Mouse (Mus musculus) heart, adult 2 months (tissue): Measurements from ENCODE around the gene Tjp3. TPM values are rescaled to one million over a fixed set of nuclear protein-coding genes. Genes with fewer than 3 reads are reported as not detected.

ENCODE experiments used
- DNase-seq, 2 experiments: peaks; one replicate each; pipeline ENCODE4 v3.0.0; 2021
- H3K27ac ChIP-seq: fragments of 200-600 bp; 2 replicates; pipeline ENCODE4 v1.8.1; 2022
- H3K27me3 ChIP-seq: fragments of 200-500 bp; 2 replicates; pipeline ENCODE4 v1.6.1; 2012; ENCODE audit warnings: mild to moderate bottlenecking, low read length, inconsistent platforms, mixed read lengths; ENCODE audit not compliant: control insufficient read depth, insufficient read depth
- H3K36me3 ChIP-seq: fragments of 200-500 bp; 2 replicates; pipeline ENCODE4 v1.6.1; 2012; ENCODE audit warnings: low read length, inconsistent platforms; ENCODE audit not compliant: control insufficient read depth, insufficient read depth
- H3K4me1 ChIP-seq: fragments of 200-500 bp; 2 replicates; pipeline ENCODE4 v1.6.1; 2011; ENCODE audit warnings: low read length; ENCODE audit not compliant: control insufficient read depth, insufficient read depth
- H3K4me3 ChIP-seq: fragments of 200-600 bp; 2 replicates; pipeline ENCODE4 v1.8.1; 2022
- H3K79me2 ChIP-seq: fragments of 200-500 bp; replicated peaks from 2 replicates; pipeline ENCODE4 v1.6.1; 2012; ENCODE audit warnings: mild to moderate bottlenecking, inconsistent platforms, low read length, moderate library complexity, mixed read lengths; ENCODE audit not compliant: control insufficient read depth, insufficient read depth
- H3K9ac ChIP-seq: fragments of 200-500 bp; 2 replicates; pipeline ENCODE4 v1.6.1; 2012; ENCODE audit warnings: low read depth, mild to moderate bottlenecking, control low read depth, inconsistent platforms, low read length, mixed read lengths
- CTCF ChIP-seq: fragments of 200-600 bp; IDR thresholded peaks from 2 replicates; pipeline ENCODE4 v1.8.1; 2022; ENCODE audit warnings: antibody characterized with exemption, mild to moderate bottlenecking, moderate library complexity
- EP300 ChIP-seq: fragments of 200-500 bp; IDR thresholded peaks from 2 replicates; pipeline ENCODE4 v1.6.1; 2011; ENCODE audit warnings: low read depth, low read length, control low read depth; ENCODE audit not compliant: insufficient read depth
- POLR2A ChIP-seq: fragments of 200-500 bp; IDR thresholded peaks from 2 replicates; pipeline ENCODE4 v1.6.1; 2011; ENCODE audit warnings: mild to moderate bottlenecking, low read depth, low read length, control low read depth; ENCODE audit not compliant: insufficient read depth
- WGBS: fragments of 180-500 bp; shearing (Covaris S2); methylation state at CpG from one replicate; pipeline ENCODE4 v1.1.7; 2018; 5-methylcytosine and 5-hydroxymethylcytosine counted together
- intact Hi-C: fragments of 180-260 bp; cut with DNase I; formaldehyde crosslinking; loops from one replicate; pipeline ENCODE4 v1.15.1; 2025
- polyA plus RNA-seq: library from polyadenylated mRNA; depleted of rRNA; stranded (reverse); fragments of >200 nt; gene quantifications from 2 replicates; pipeline ENCODE4 v1.2.3, GENCODE M21; 2012
- total RNA-seq, 2 experiments: library from RNA; stranded (reverse); gene quantifications; 2 replicates each; pipeline ENCODE4 v1.2.3; 2021

Gene Tjp3
- total and polyA plus RNA-seq, 3 experiments, result 0.78 TPM; not detected in 2

DNA sequence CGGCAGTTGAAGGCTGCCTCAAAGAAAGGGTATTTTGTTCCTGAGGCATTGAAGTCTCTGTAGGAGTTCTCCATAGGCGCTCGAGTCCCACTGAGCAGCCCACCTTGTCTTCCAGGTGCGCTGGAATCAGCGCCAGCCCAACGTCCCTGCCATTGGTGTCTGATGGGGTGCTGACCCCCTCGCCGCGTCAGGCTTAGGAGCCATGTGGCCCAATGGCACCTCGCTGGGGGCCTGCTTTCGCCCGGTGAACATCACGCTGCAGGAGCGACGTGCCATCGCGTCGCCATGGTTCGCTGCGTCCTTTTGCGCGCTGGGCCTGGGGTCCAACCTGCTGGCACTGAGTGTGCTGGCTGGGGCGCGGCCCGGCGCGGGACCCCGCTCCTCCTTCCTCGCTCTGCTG lies 40.9 kb upstream of the Tjp3 start:
- TF ChIP-seq POLR2A, result no peak
- TF ChIP-seq CTCF, result no peak
- TF ChIP-seq EP300, result no peak
- Histone ChIP-seq H3K4me1 (peaks cover 26% of the 10 kb centered on the region), H3K79me2 (no peaks in the 10 kb centered on the region), H3K4me3 (no peak overlapping the region), H3K27me3 (no peaks in the 10 kb centered on the region), H3K36me3 (no peaks in the 10 kb centered on the region), H3K9ac (0 out of 2 replicates have a peak overlapping the region, but pooled peaks have one; percentile 33), H3K27ac (no peak overlapping the region)
- no peak for DNase-seq
- intact Hi-C loops, result no loop called here
- 64% methylated on average over 29 of the region's 29 CpGs for WGBS

DNA sequence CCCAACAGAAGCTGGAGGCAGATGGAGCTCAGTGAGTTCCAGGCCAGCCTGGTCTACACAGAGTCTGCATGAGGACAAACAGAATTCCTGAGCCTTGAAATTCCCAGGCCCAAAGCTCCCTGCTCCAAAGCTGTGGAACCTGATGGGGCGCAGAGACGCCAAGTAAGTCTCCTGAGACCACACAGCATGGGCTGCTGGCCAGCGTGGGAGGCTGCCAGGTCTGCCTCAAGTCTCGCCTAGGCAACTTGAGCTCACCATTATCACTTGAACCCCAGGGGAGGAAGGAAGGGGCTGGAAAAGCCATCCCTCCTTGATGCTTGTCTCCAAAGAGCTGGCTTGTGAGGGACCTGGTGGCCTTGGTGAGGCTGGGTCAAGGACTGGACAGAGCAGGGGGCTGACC lies 38.6 kb upstream of the Tjp3 start:
- no peaks in the 10 kb centered on the region for H3K36me3 ChIP-seq
- H3K79me2 ChIP-seq, result no peaks in the 10 kb centered on the region
- peaks cover 33% of the 10 kb centered on the region for H3K4me1 ChIP-seq
- DNase-seq, result peak; percentile 81 to 85
- peak overlapping the region; percentile 13 for H3K9ac ChIP-seq
- peak overlapping the region; percentile 86 for H3K27ac ChIP-seq
- 0 out of 2 replicates have a peak, but pooled peaks have one; percentile 22 for TF ChIP-seq POLR2A
- no peak for TF ChIP-seq CTCF
- peak; percentile 66; the same call in 1 of the 2 replicates for TF ChIP-seq EP300
- H3K4me3 ChIP-seq, result no peak overlapping the region
- 30% methylated on average over 4 of the region's 4 CpGs for WGBS
- H3K27me3 ChIP-seq, result no peaks in the 10 kb centered on the region
- intact Hi-C loops, result no loop called here

DNA sequence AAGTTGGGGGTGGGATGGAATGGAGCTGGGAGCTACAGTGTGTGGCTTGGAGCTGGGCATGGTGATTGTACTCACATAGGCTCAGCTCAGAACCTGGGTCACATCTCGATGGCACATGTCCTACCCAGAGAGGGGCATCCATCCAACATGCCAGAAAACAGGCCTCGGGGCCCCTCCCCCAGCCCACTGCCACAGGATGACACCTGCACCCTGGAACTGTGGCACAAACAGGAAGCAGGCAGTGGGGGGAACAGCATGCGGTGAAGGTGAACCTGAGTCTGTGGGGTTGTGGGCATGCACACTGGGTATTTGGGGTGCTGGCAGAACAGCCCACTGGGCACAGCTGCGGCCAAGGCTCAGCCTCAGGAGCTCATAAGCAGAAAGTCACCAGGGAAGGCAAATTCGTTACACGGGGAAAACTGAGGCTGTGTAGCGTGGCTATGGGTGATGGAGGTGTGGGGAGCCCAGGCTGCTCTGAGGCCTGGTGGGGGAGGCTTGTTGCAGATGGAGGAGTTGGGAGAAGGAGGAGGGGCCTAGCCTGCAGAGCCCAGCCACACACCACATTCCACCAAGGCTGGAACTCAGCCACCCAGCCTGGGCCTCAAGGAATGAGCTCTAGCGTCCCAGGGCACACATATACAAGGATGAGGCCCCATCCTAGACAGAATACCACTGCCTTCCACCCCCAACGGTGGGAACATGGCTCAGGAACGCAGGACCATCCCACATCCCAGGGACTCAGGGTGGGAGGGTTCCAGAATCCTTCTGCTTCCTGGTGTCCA lies 38.0 kb upstream of the Tjp3 start:
- peaks cover 33% of the 10 kb centered on the region for H3K4me1 ChIP-seq
- peak in 1 of 2 experiments; percentile 55 for DNase-seq
- H3K9ac ChIP-seq, result peak overlapping the region; percentile 52
- no peaks in the 10 kb centered on the region for H3K79me2 ChIP-seq
- H3K4me3 ChIP-seq, result peak overlapping the region; percentile 27; the same call in 1 of the 2 replicates
- peak overlapping the region; percentile 86 for H3K27ac ChIP-seq
- TF ChIP-seq CTCF (no peak), EP300 (no peak), POLR2A (no peak)
- intact Hi-C loops, result no loop called here
- WGBS, result 28% methylated on average over 10 of the region's 10 CpGs
- no peaks in the 10 kb centered on the region for H3K36me3 ChIP-seq
- H3K27me3 ChIP-seq, result no peaks in the 10 kb centered on the region

DNA sequence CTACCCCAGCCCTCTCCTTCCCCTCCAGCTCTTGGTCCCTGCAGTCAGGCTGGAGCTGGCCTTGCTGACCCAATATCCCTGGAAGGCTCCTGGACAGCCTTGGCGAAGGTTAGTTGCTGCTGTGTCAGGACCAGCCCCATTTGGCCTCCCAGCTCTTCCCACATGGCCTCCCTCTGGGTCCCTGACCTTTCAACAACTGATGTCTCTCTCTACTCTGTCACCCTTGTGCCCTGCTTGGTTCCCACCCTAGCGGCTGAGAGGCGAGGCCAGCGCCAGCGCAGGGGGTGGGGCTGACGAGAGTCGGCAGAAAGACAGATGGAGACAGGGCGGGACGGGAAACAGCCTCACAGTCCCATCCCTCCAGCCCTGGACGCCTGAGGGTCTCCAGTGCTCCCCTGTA lies 37.0 kb upstream of the Tjp3 start, which contains the start of gene Tbxa2r:
Gene Tbxa2r (plus strand): TSS at position 346 of the 400 bp plus-strand sequence.
- intact Hi-C loops, result no loop called here
- TF ChIP-seq EP300 (no peak), CTCF (peak; percentile 41), POLR2A (no peak)
- H3K4me3 ChIP-seq, result peak within 1 kb of the TSS; percentile 27
- H3K9ac ChIP-seq, result peak within 1 kb of the TSS; percentile 52
- no peaks in the 10 kb centered on the region for H3K79me2 ChIP-seq
- WGBS, result 22% methylated on average over 10 of the region's 10 CpGs
- H3K27ac ChIP-seq, result peak within 1 kb of the TSS; percentile 86
- peak; percentile 74 to 81 for DNase-seq
- H3K4me1 ChIP-seq, result peaks cover 33% of the 10 kb centered on the region
- H3K36me3 ChIP-seq, result no peaks in the 10 kb centered on the region
- H3K27me3 ChIP-seq, result no peaks in the 10 kb centered on the region

DNA sequence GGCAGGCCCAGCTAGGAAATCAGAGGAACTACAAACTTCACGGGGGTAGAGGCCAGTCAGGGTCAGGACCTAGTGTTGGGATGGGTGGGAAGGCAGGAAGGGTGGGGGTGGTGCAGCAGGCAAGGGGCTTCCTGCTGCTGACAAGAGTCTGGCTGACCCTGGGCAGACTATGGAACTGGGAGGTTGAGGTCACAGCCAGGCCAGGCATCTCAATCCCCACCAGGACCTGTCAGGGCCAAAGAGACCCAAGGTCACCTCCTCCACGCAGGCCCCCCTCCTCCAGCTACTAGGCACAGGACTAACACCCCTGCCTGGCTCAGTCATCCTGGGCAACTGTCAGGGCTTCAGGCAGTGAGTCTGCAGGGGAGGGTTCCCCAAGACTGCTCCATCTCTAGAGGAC lies 36.6 kb upstream of the Tjp3 start:
- peak in 1 of 2 experiments; percentile 61 for DNase-seq
- 12% methylated on average over 2 of the region's 2 CpGs for WGBS
- no peaks in the 10 kb centered on the region for H3K79me2 ChIP-seq
- TF ChIP-seq EP300, result no peak
- TF ChIP-seq CTCF, result no peak
- no peak for TF ChIP-seq POLR2A
- no peaks in the 10 kb centered on the region for H3K27me3 ChIP-seq
- peak overlapping the region; percentile 52 for H3K9ac ChIP-seq
- H3K4me3 ChIP-seq, result no peak overlapping the region
- intact Hi-C loops, result no loop called here
- no peaks in the 10 kb centered on the region for H3K36me3 ChIP-seq
- peaks cover 33% of the 10 kb centered on the region for H3K4me1 ChIP-seq
- peak overlapping the region; percentile 86 for H3K27ac ChIP-seq

DNA sequence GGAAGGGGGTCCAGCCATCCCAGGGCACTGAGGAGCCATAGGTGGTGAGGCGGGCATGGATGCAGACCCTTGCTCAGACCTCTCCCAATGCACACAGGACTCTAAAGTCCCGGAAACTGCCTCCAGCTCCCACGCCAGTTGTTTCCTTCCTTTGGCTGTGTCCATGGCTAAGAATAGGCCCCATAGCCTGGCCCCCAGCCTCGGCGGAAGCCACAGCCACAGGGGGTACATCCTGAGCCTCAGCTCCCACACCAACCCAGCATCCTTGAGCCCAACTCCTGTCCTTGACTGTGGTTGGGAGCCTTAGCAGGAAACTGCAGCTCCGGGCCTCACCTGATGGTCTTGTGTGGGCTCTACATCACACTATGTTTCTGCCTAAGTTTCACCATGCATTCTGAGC lies 35.5 kb upstream of the Tjp3 start:
- intact Hi-C loops, result no loop called here
- H3K27ac ChIP-seq, result peak overlapping the region; percentile 86
- peak; percentile 64 for TF ChIP-seq POLR2A
- peak; percentile 78 for TF ChIP-seq EP300
- 0 out of 2 replicates have a peak, but pooled peaks have one; percentile 10 for TF ChIP-seq CTCF
- H3K36me3 ChIP-seq, result no peaks in the 10 kb centered on the region; the same call in 1 of the 2 replicates
- H3K4me1 ChIP-seq, result peaks cover 33% of the 10 kb centered on the region
- H3K27me3 ChIP-seq, result no peaks in the 10 kb centered on the region
- H3K79me2 ChIP-seq, result no peaks in the 10 kb centered on the region; the same call in 1 of the 2 replicates
- peak overlapping the region; percentile 52 for H3K9ac ChIP-seq
- WGBS, result 40% methylated on average over 6 of the region's 6 CpGs
- H3K4me3 ChIP-seq, result peak overlapping the region; percentile 4; the same call in 1 of the 2 replicates
- peak; percentile 69 to 78 for DNase-seq
